Mouse (Mus musculus) cerebellum, postnatal 25 days (tissue): Measurements from ENCODE around the gene Magi3.

ENCODE experiments used
- DNase-seq, 2 experiments: peaks; one replicate each; pipeline ENCODE4 v3.0.0; 2021; ENCODE audit warnings: mixed read lengths in 2 of 2

Gene Magi3

DNA sequence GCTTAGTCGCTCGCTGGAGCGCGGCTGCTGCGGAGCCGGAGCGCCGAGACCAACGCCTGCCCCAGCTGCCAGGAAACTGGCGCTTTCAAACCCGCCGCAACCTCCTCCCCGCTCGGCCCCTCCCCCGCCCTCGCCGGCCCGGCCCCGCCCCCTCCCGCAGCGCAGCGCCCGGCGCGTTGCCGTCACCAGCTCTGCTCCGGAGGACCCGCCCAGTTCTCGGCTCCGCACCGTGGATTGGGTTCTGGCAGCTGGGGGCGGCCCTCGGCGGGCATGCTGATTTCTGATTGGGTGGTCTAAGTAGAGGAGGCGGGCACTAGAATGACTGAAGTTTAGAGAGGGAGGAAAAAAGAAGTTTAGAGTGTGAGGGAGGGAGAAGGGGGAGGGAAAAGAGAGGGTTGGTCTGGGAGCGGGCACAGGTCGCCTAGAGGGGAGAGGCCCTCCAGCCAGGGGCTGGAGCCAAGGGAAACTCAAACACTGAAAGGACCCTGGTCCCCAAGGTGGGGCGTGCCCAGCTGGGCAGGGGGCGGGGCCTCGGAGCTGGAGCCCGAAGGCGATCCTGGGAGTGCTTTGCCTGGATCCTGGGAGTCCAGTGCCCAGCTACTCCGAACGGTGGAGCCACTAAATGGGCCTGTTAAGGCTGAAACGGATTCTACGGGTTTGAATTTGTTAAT is at the start of gene Magi3:
Gene Magi3, minus strand, starts transcription at position 80 of the 671 bp plus-strand sequence.
- DNase-seq = peak; percentile 97 to 98

DNA sequence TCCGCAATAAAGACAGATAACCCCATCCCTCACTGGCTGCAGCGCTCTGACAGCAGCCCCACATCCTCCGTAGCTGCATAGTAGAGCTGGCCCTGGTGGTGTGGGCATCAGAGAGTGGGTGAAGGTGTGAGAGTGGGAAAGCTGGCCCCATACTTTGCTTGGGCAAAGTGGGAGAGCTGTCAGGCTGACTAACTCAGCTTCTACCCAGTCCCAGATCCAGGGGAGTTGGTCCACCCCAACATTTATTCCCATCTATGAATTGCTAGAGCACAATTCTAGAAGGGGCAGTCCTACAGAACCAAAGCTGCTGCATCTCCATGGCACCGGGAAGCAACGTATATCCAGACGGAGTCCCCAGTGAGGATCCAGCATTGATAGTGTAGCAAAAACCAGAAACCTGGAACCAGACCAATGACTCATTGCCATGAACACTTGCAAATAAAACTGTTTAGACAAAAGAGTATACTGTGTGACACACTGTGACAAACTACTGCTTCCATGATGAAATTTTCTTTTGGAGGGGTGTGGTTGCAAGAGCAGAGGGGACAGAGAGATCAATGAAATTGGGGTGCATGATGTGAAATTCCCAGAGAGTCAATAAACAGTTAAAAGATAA is 44.5 kb upstream of the Magi3 start:
- DNase-seq = no peak

DNA sequence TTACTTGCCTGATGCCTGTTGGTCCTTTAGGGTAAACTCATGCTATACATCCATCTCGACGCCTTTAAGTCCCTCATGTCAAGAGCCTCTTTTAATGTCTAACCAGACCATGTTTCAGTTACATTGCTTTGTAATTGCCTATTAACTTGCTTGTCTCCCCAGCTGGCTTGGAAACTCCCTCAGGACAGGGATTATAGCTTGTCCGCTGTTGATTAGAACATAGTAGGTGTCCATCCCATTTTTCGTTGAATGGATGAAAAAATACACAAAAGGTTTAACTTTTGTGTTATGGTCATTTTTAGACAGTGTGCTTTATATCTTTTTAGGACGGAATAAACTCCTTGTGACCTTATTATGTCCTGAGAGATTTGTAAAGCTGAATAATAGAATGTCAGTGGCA is 40.0 kb upstream of the Magi3 start:
- DNase-seq = no peak

- DNase-seq = no peak
These were observed 39.0 kb upstream of the Magi3 start for GRCm38 (mm10) chr3:104259168-104259567.

DNA sequence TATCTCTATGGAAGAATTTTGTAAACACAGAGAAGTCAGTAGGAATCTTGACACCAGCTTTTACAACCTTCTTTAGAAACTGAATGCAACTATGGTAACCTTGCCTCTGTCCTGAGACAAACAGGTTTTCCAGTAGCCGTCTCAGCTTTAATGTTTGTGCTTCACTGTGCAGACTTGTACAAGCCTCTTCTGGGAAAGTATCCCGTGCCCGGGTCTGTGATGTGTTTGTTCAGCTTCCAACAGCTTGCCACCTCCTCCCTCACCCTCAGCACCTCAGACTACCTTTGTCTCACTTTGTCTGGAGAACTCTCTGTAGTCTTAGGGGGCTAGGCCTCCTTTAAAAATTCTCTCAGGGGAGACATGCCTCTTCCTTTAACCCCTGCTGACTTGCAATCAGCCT is 36.9 kb upstream of the Magi3 start:
- DNase-seq = no peak

DNA sequence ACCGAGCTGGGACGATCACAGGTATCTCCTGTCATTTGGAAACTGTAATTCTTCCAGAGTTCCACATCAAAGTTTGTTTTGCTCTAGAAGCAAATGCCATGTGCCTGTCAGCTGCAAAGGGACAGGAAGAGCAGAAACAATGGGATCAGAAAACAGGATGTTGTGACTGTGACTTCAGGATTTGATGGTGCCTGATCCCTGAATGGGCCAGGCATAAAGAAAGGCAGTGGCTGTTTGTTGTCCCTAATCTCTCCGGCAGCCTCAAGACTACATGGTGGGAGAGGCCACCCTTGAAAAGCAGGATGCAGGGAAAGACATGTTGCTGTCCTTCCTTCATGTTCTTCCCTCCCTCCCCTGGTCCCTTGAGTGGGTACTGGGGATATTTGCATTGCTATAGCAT is 33.6 kb upstream of the Magi3 start:
- DNase-seq = no peak

GRCm38 (mm10) chr3:104247850-104248249 is 27.7 kb upstream of the Magi3 start:
- DNase-seq = no peak

- no peak for DNase-seq
These were observed 26.9 kb upstream of the Magi3 start for GRCm38 (mm10) chr3:104247057-104247456.

DNA sequence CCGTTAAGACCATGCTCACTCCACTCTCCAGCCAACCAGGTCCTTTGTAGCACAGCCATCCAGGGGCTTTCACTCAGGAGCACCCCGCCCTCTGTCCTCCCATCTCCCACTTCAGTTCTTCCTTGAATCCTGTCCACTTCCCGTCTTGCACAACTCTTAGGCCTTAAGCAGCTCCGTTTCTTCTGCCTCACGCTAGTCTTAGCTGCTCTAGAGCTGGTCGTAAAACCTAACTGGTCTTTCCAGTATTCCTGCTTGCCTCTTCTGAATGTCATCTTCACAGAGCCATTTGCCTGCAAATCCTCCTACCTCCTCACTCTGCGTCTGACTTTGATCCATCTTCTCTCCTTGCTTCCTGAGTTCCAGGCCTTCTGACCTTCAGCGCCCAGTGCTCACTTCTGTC is 24.2 kb upstream of the Magi3 start:
- no peak for DNase-seq

- DNase-seq = no peak
These were observed 23.8 kb upstream of the Magi3 start for GRCm38 (mm10) chr3:104243972-104244371.

DNA sequence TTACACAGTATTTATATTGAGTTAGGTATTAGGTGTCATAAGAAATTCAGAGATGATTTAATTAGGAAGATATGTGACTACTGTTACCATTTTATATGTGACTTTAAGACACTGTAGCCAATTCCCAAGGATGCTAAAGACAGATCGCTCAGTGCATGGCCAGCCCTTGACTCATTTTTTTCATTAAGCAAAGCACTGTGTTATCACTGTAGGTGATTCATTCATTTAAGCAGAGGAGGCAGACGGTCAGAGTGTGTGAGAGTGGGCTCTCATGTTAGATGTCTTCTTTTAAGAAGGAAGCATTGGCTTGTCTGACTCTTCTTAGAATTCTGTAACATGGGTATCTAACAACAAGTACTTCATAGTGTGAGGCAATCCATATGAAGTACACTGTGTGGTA is 19.6 kb upstream of the Magi3 start:
- no peak for DNase-seq

DNA sequence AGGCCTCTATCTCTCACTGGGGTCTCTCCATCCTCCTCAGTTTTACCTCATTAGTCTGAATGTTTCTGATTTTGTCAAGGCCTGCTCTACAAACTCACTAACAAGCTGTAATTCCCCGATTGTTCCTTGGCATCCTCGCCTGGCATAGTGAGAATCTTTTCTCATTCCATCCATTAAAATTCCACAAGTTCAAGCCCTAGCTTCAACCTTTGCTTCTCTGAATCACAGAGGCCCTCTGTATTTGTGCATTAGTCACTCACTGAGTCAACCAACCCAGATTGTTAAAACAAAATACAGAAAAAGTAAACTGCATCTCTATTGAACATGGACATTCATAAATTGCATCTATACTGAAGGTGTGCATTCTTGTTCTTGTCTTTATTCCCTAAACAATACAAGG is 19.2 kb upstream of the Magi3 start:
- no peak for DNase-seq

DNA sequence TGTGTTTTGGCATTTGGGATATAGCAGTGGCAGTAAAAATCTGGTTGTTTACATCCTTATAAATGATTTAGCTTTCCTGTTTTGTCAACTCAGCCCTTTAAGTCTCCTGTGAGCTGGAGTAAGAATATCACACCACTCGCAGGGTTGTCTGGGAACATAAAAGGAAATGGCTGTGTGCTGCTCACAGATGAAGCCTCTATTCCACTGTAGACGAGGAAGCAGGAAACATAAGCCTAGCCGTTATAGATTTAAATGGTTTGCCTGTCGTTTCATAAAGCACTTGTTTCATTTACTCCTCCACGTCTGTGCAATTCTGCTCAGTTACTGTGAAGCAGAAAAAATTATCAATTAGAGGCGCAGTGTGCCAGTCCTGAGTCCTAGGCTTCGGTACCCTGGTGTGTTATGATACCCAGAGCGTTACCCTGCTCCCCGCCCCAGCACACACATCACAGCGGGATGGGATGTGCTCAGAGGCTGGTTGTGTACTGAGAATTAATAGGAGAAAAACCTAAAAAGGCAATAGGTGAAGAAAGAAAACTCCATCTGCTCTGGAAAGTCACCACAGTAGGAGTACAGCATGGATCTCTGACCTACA is 17.8 kb upstream of the Magi3 start:
- no peak for DNase-seq

DNA sequence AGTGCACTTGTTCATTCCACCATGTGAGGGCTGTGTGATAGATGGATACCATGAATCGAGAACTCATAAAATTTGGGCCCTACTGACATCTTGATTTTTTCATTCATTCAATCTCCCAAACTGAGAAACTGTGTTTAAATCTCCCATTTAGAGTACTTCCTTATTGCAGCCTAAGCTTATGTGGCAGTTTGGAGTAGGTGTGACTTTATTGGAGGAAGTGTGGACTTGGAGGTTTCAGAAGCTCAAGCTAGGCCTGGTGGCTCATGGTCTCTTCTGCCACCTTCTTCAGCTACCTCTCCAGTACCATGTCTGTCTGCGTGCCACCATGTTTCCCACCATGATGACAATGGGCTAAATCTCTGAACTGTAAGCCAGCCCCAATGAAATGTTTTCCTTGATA is 15.9 kb upstream of the Magi3 start:
- DNase-seq = no peak

GRCm38 (mm10) chr3:104235099-104235498 is 14.9 kb upstream of the Magi3 start:
- DNase-seq = no peak

- DNase-seq = no peak
These were observed 13.5 kb upstream of the Magi3 start for GRCm38 (mm10) chr3:104233366-104234312.

DNA sequence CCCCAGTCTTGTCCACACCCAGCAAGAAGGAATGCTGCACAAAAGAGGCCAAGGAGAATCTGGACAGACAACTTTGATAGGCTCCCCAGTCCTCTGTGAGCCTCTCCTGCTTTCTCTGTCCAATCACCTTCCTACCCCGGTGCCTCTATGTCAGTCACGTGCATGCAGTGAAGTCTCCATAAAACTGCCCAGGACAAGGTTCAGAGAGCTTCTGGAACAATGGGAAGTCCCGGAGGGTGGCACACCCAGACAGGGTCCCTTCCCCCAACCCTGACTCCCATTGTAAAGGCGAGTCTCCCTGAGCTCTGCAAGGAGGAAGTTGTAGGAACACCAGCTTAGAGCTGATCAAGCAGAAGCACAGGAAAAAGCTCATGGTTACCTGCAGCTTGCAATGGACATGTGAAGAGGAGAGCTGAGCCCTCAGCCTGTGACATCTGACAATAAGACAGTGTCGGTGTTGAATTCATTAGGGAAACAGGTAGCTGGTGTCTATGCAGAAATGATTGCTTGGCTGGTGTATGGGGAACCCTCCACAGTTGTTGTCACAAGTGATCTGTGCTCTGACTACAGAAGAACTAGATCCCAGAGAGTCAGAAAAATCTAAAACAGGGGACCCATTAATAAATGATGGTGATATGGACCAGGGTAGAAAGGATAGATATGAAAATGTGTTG is 7.4 kb upstream of the Magi3 start:
- DNase-seq = no peak

GRCm38 (mm10) chr3:104226731-104227130 is 6.6 kb upstream of the Magi3 start:
- DNase-seq = no peak

- DNase-seq = peak in 1 of 2 experiments; percentile 5
These were observed 982 bp upstream of the Magi3 start for GRCm38 (mm10) chr3:104221156-104221555.

- DNase-seq = peak; percentile 65 to 75
These were observed 461 bp downstream of the Magi3 start for GRCm38 (mm10) chr3:104219531-104220294.

DNA sequence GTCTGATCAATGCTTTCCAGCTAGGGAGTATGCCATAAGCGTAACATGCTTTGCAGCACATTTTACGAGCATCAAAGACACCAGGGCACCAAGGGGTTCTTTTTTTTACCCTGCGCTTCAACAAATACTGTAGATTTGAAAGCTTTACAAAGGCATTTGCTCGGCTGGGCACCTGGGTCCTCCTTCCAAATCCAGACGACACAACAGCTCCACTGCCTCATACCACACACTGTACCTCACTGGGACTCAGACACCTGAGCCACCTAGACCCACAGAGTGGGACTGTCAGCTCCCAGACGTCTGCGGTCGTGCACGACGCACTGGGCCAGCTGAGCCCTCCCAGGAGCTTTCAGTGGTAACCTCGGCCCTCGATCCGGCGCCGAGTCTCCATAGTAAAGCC is 1.2 kb downstream of the Magi3 start:
- DNase-seq = peak; percentile 26 to 29

- DNase-seq = no peak
These were observed 30.4 kb downstream of the Magi3 start for GRCm38 (mm10) chr3:104189823-104190222.
